Mouse (Mus musculus): ENCODE results near the gene Ciz1.

DNA sequence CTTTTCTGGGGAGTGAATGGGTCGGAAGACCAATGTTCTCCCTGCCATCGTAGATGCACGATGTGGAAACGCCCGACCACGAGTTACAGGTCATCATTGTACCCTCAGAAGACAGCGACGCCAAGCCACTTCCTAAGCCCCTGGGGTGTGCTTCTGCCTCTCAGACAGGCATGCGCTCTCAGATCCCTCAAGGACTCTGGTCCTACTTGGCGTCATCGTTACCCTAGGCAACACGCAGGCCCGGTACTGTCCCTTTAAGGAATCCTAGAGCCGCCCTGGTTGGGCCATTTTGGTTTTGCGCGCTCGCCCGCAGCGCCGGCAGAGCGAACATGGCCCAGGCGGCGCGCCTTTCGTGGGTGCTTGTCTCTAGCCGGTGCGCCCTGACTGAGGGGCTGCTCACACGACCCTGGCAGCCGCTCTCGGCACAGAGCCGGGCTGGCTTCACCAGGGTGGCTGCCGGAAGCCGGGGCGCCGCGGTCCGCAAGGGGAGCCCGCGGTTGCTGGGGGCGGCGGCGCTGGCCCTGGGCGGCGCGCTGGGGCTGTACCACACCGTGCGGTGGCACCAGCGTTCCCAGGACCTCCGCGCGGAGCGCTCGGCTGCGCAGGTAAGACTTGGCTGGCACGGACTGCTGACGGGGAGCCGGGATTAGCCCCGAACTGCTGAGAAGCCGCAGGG lies 44.0 kb downstream of the Ciz1 start:
- no peak for TF ChIP-seq CTCF (IDR thresholded peaks at IDR 0.05; ENCODE audit: extremely low read depth, insufficient read depth, insufficient read length, insufficient replicate concordance)
- no peak; the same call in 1 of the 2 replicates for TF ChIP-seq POLR2A (IDR thresholded peaks at IDR 0.05; ENCODE audit: low read depth, low read length)

Measured in spleen, adult 2 months (tissue).